Mouse (Mus musculus) small intestine, adult 2 months (tissue): ENCODE results near the gene Gramd2. TPM values are rescaled to one million over a fixed set of nuclear protein-coding genes. Genes with fewer than 3 reads are reported as not detected.

Experiments
- H3K27ac ChIP-seq: fragments of 200-500 bp; 2 replicates; pipeline ENCODE4 v1.5.1; 2012; ENCODE audit warnings: low read depth, low read length, control low read depth, inconsistent platforms; ENCODE audit not compliant: insufficient read depth
- H3K27me3 ChIP-seq: fragments of 200-500 bp; 2 replicates; pipeline ENCODE4 v1.6.1; 2012; ENCODE audit warnings: mild to moderate bottlenecking, moderate library complexity, low read length, inconsistent platforms; ENCODE audit not compliant: control insufficient read depth, insufficient read depth
- H3K36me3 ChIP-seq: fragments of 200-500 bp; 2 replicates; pipeline ENCODE4 v1.6.1; 2012; ENCODE audit warnings: mild to moderate bottlenecking, low read length, control low read depth, inconsistent platforms; ENCODE audit not compliant: control insufficient read depth, insufficient read depth
- H3K4me1 ChIP-seq: fragments of 200-500 bp; 2 replicates; pipeline ENCODE4 v1.6.1; 2012; ENCODE audit warnings: low read length, inconsistent platforms, mixed read lengths; ENCODE audit not compliant: control insufficient read depth, insufficient read depth, insufficient read length
- H3K4me3 ChIP-seq: fragments of 200-500 bp; 2 replicates; pipeline ENCODE4 v1.5.1; 2012; ENCODE audit warnings: low read depth, mild to moderate bottlenecking, control low read depth, inconsistent platforms, low read length, moderate library complexity
- CTCF ChIP-seq: fragments of 200-500 bp; IDR thresholded peaks from 2 replicates; pipeline ENCODE4 v1.5.1; 2012; ENCODE audit warnings: low read depth, mild to moderate bottlenecking, control low read depth, inconsistent platforms, low read length, moderate library complexity, mixed read lengths; ENCODE audit not compliant: insufficient replicate concordance, insufficient read length; ENCODE audit errors: extremely low read depth
- POLR2A ChIP-seq: fragments of 200-500 bp; IDR thresholded peaks from 2 replicates; pipeline ENCODE4 v1.6.1; 2012; ENCODE audit warnings: low read depth, mild to moderate bottlenecking, control low read depth, inconsistent platforms, low read length, moderate library complexity
- WGBS: fragments of 180-500 bp; shearing (Covaris S2); methylation state at CpG from one replicate; pipeline ENCODE4 v1.1.7; 2018; 5-methylcytosine and 5-hydroxymethylcytosine counted together
- polyA plus RNA-seq: library from polyadenylated mRNA; depleted of rRNA; stranded (reverse); fragments of >200 nt; gene quantifications from 2 replicates; pipeline ENCODE4 v1.2.3, GENCODE M21; 2012

Gene Gramd2
- polyA plus RNA-seq, 1 experiment = 4.6 TPM

DNA sequence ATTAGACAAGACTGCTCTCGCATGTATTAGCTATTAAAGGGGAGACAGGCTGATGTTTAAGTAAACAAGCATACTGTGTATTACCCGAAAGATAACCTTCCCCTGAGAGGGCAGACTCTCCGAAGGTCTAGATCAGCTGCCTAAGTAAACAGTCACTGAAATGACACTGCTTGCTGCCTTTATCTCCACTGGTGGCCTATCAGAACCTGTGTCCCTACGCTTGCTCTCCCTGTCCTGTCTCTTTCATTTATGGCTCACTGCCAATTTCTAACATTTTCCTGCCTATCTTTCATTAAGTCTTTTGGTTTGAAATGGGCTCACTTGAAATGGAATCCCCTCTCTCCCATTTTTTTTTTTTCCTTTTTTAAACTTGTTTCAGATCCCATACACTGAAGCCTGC, 55.5 kb downstream of the Gramd2 start:
- Histone ChIP-seq H3K27me3 (no peaks in the 10 kb centered on the region), H3K27ac (no peak overlapping the region), H3K4me3 (no peak overlapping the region), H3K36me3 (0 out of 2 replicates have a peak, but pooled peaks cover 1% of the 10 kb centered on the region), H3K4me1 (no peaks in the 10 kb centered on the region)
- TF ChIP-seq POLR2A (no peak), CTCF (no peak)
- WGBS = 25% methylated on average over 4 of the region's 4 CpGs

DNA sequence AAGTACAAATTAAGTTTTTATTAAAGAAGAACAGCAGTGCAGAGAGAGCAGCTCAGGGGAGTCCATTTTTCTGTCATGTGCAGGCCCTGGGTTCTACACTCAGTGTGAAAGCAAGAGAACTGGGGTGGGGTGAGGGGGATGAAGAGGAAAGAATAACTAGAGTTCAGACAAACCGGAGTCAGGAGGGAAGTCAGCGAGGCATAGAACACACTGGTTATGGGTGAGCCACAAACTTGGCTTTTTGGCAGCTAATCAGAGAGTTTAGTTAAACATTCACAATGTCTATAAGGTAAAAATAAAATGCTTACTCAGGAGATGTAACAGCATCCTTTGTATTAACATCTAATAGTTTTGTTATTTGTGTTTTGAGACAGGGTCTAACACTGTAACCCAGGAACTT, 60.6 kb downstream of the Gramd2 start:
- H3K4me3 ChIP-seq = no peak overlapping the region
- WGBS = 28% methylated on average over 2 of the region's 2 CpGs
- 0 out of 2 replicates have a peak, but pooled peaks cover 1% of the 10 kb centered on the region for H3K36me3 ChIP-seq
- no peak overlapping the region for H3K27ac ChIP-seq
- H3K27me3 ChIP-seq = no peaks in the 10 kb centered on the region
- TF ChIP-seq POLR2A (no peak), CTCF (no peak)
- H3K4me1 ChIP-seq = no peaks in the 10 kb centered on the region

DNA sequence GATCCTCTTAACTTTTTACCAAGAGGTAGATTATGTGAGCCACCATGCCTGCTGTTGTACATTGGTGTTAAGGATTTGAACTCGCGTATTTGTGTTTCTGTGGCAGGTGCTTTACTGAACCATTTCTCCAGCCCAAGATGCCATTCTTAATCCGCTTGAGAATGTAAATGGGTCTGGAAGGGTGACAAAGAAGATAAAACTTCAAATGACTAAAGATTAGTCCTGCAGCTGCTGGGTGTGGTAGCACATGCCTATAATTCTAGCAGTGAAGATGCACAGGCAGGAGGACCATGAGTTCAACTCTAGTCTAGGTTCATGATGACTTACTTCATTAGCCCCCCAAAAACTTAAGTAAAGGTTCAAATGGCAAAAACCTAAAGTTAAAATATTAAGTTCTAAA, 64.0 kb downstream of the Gramd2 start:
- no peak overlapping the region for H3K27ac ChIP-seq
- WGBS = 77% methylated on average over 3 of the region's 3 CpGs
- TF ChIP-seq POLR2A (no peak), CTCF (no peak)
- no peaks in the 10 kb centered on the region for H3K4me1 ChIP-seq
- no peaks in the 10 kb centered on the region for H3K36me3 ChIP-seq
- no peaks in the 10 kb centered on the region for H3K27me3 ChIP-seq
- H3K4me3 ChIP-seq = no peak overlapping the region

DNA sequence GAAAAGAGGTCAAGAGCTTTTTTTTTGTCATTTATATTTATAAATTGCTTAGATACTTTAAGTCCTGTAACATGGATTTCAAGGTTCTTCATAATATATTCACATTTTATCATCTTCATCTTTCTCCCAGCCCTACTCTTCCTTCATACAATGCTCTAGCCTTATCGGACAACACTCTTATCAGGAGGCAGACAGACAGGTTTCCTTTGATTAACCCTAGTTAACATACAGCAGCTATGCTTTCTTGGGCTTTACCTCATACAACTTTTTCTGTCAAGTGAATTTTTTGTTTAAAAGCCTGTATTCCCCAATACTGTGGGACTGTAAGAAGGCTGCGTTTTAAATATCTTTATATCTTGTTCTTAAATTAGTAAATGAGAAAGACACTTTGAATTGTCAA, 68.4 kb downstream of the Gramd2 start:
- no peaks in the 10 kb centered on the region for H3K27me3 ChIP-seq
- H3K36me3 ChIP-seq = no peaks in the 10 kb centered on the region
- H3K4me1 ChIP-seq = peaks cover 5% of the 10 kb centered on the region; the same call in 1 of the 2 replicates
- no peak overlapping the region for H3K4me3 ChIP-seq
- 63% methylated on average over 2 of the region's 2 CpGs for WGBS
- TF ChIP-seq CTCF (no peak), POLR2A (no peak)
- H3K27ac ChIP-seq = no peak overlapping the region

DNA sequence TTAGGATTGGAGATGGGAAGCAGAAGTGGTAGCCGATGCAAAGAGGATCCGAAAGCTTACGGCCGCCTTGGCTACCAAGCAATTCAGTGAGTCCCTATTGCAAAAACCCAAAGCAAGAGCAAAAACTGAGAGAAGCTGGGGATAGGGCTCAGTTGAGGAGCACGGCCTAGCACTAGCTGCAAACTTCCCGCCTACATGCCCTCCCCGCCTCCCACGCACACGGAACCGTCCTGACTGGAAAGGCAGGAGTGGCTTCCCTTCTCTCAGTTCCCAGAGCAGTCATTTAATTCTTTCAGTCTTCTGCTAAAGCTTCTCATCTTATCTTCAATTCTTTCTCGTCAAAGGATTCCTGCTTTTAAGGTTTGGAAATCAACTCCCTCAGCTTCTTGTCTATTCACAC, 69.0 kb downstream of the Gramd2 start:
- H3K27ac ChIP-seq = no peak overlapping the region
- H3K36me3 ChIP-seq = no peaks in the 10 kb centered on the region
- H3K27me3 ChIP-seq = no peaks in the 10 kb centered on the region
- no peak overlapping the region for H3K4me3 ChIP-seq
- WGBS = 86% methylated on average over 11 of the region's 11 CpGs
- TF ChIP-seq CTCF = no peak
- no peak for TF ChIP-seq POLR2A
- peaks cover 5% of the 10 kb centered on the region; the same call in 1 of the 2 replicates for H3K4me1 ChIP-seq

DNA sequence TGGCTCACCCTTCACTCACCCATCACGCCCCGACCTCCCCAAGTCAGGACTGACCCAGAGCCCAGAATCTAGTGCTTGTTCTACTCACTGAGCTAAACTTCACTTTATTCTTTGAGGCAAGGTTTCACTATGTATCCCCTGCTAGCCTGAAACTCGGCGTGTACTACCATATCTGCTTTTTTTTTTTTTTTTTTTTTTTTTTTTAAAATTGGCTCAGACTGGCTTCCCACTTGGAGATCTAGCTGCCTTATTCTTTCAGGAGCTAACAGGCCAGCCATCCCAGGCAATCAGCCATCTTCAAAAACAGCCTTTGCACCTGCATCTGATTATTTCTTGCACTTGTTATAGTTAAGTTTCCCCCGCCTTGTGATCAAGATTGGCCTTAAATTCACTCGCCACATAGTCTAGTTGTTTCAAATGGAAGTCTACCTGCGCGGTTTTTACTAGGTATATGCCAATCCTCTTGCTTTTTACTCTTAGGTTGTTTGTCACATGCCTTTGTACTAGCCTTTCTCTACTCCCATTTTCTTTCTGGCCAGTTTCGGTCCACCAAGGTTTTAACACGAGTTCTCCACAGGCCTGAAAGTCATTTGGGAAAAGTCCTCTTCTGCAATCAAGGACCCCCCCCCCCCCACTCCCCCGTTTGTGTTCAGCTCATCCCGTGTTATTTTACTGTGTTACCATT, 69.8 kb downstream of the Gramd2 start:
- Histone ChIP-seq H3K36me3 (no peaks in the 10 kb centered on the region), H3K27me3 (no peaks in the 10 kb centered on the region), H3K4me3 (peak overlapping the region; percentile 92), H3K4me1 (peaks cover 5% of the 10 kb centered on the region; the same call in 1 of the 2 replicates), H3K27ac (no peak overlapping the region; the same call in 1 of the 2 replicates)
- 20% methylated on average over 12 of the region's 12 CpGs for WGBS
- TF ChIP-seq CTCF = no peak
- TF ChIP-seq POLR2A = no peak

DNA sequence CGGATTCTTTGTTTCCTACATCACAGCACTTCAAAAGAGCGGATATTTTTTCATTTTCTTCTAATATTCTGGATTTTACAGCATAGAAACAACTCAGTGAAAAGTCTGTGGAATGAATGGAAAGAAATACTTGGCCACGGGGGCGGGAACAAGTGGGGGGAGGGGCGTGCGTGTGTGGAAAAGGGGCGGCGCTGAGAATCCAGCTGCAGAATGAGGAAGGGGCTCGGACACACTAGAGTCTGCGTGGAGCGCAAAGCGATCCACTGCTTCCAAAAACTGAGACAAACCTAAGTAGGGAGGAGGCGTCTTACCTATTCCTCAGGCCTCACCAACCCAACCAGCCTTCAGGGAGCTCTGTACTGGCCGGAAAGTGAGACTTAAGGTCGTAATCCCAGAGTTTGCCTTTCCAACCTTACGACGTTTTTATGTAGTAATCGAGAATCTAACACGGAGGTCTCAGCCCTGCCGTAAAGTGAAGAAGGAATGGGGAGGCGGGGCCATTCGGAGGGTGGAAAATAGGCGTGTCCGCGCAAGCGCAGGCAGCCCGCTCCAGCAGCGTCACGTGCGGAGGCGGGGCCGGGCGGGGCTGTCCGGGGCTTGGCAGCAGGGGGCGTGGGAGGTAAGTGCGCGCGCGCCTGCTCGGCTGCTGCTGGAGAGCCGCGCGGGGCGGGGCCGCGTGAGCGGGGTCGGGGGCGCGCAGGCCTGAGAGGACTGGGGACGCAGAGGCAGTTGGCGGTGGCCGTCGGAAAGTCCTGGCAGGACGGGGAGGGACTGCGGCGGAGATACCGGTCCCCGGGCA, 70.5 kb downstream of the Gramd2 start, which contains the start of the genes Senp8 and Myo9a:
TSS of gene Senp8 (minus strand) at position 444 of the 799 bp plus-strand sequence.
TSS of gene Myo9a (plus strand) at position 630 of the 799 bp plus-strand sequence.
- TF ChIP-seq POLR2A (peak; percentile 63; the same call in 1 of the 2 replicates), CTCF (no peak)
- Histone ChIP-seq H3K27me3 (no peaks in the 10 kb centered on the region), H3K36me3 (no peaks in the 10 kb centered on the region), H3K4me1 (peaks cover 5% of the 10 kb centered on the region; the same call in 1 of the 2 replicates), H3K27ac (peak within 1 kb of the TSS; percentile 89), H3K4me3 (peak within 1 kb of the TSS; percentile 92)
- WGBS = under 1% methylated on average over 59 of the region's 59 CpGs
